Mouse (Mus musculus) limb, embryonic 13.5 days (tissue): ENCODE data around the gene Dpf3. TPM values are rescaled to one million over a fixed set of nuclear protein-coding genes. Genes with fewer than 3 reads are reported as not detected.

ENCODE experiments used
- ATAC-seq: fragments of 200-750 bp; cut with Nextera tagmentation; 2 replicates; pipeline ENCODE4 v1.8.0; 2017; ENCODE audit warnings: low read depth, moderate number of reproducible peaks, moderate TSS enrichment; ENCODE audit not compliant: low FRiP score
- H3K27ac ChIP-seq: fragments of 300-500 bp; sonication (generic); 2 replicates; pipeline ENCODE4 v1.5.1; 2015; ENCODE audit warnings: inconsistent platforms, mild to moderate bottlenecking, moderate library complexity
- H3K27me3 ChIP-seq: fragments of 300-500 bp; sonication (generic); 2 replicates; pipeline ENCODE4 v1.6.1; 2015; ENCODE audit warnings: mild to moderate bottlenecking, inconsistent platforms
- H3K36me3 ChIP-seq: fragments of 300-500 bp; sonication (generic); 2 replicates; pipeline ENCODE4 v1.6.1; 2015; ENCODE audit warnings: inconsistent platforms, mild to moderate bottlenecking, moderate library complexity
- H3K4me1 ChIP-seq: fragments of 300-500 bp; sonication (generic); 2 replicates; pipeline ENCODE4 v1.6.1; 2015; ENCODE audit warnings: inconsistent platforms
- H3K4me2 ChIP-seq: fragments of 300-500 bp; sonication (generic); replicated peaks from 2 replicates; pipeline ENCODE4 v1.6.1; 2015; ENCODE audit warnings: inconsistent platforms, mild to moderate bottlenecking, moderate library complexity
- H3K4me3 ChIP-seq: fragments of 300-500 bp; sonication (generic); 2 replicates; pipeline ENCODE4 v1.5.1; 2015; ENCODE audit warnings: moderate library complexity, mild to moderate bottlenecking, inconsistent platforms
- H3K9ac ChIP-seq: fragments of 300-500 bp; sonication (generic); 2 replicates; pipeline ENCODE4 v1.6.1; 2015; ENCODE audit warnings: mild to moderate bottlenecking, inconsistent platforms
- H3K9me3 ChIP-seq: fragments of 300-500 bp; sonication (generic); 2 replicates; pipeline ENCODE4 v1.6.1; 2016; ENCODE audit warnings: inconsistent platforms
- WGBS: fragments of 180-500 bp; shearing (Covaris S2); methylation state at CpG from one replicate; pipeline ENCODE4 v1.1.7; 2015; 5-methylcytosine and 5-hydroxymethylcytosine counted together
- polyA plus RNA-seq: library from polyadenylated mRNA; unstranded; fragments of >200 nt; fragmentation: Nextera tagmentation; extraction: Ambion mirVana; gene quantifications from 2 replicates; pipeline ENCODE4 v1.2.1, GENCODE M21; 2015

Dpf3 gene
- polyA plus RNA-seq, 1 experiment from 2014 or later = 6.1 TPM

DNA sequence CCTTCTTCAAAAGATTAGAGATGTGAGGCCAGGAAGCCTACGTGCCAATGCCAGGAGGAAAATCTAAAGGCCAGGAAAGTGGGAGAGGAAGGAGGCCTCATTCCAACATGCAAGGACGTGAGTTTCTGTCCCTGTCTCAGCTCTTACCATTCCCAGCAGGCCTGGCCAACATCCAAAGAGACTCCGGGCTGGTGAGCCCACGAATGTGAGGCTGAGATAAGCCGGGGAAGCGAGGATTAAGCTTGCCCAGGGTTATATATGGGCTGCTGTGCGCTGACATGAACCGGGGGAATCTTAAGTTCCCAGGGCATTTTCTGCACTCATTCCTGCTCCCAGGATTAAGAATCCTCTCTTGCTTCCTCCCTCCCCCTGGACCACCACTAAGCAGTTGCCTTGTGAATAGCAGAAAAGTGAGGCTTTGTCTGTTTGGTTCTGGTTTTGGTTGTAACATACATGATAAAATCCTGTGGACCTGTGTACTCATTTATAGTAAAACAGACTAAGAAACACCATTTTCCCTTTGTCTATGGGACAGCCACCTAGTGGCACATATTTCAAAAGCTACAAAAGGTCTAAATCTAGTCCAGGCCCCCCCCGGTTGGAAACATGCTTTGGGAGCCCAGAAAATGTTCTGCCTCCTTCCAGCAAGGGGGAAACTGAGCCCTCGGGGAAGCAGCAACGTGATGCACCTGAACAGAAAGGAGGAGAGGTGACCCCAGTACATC, 62.6 kb downstream of the Dpf3 start:
- H3K27ac ChIP-seq = no peak overlapping the region
- 53% methylated on average over 11 of the region's 11 CpGs for WGBS
- H3K9ac ChIP-seq = no peak overlapping the region
- no peaks in the 10 kb centered on the region for H3K36me3 ChIP-seq
- H3K27me3 ChIP-seq = peaks cover 8% of the 10 kb centered on the region; the same call in 1 of the 2 replicates
- ATAC-seq = no peak
- no peaks in the 10 kb centered on the region for H3K9me3 ChIP-seq
- H3K4me2 ChIP-seq = no peak overlapping the region
- H3K4me3 ChIP-seq = no peak overlapping the region
- peaks cover 35% of the 10 kb centered on the region for H3K4me1 ChIP-seq

DNA sequence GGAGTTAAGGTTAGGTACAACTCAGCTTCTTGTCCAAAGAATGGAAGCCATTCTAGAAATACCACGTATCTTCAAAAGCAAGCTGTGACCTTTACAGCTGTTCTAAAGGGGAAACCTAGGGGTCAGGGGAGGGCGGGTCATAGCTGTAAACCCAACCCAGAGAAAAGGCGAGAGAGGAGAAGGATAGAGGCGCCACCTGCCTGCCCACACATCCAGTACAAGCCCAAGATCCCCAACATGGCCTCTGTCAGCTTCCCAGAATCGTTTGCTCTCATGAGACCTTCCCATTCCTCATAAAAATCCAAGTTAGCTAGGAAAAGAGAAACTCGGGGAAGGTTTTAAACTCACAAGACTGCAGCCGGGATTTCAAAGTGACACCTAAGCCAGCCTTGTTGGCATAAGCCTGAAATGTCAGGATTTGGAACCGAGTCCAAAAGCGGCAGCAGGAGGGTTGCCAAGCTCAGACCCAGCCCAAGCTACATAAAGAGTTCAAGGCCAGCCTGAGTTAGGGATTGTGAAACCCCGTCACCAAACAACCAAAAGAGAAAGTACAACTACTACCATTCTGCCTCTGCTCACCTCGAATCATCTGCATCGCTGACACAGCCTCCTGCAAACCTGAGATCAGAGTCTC, 63.3 kb downstream of the Dpf3 start:
- 62% methylated on average over 12 of the region's 12 CpGs for WGBS
- ATAC-seq = no peak
- no peaks in the 10 kb centered on the region for H3K36me3 ChIP-seq

GRCm38 (mm10) chr12:83420346-83420745, 67.2 kb downstream of the Dpf3 start:
- Histone ChIP-seq H3K36me3 (no peaks in the 10 kb centered on the region), H3K4me1 (peaks cover 14% of the 10 kb centered on the region), H3K27ac (no peak overlapping the region), H3K9me3 (no peaks in the 10 kb centered on the region), H3K4me3 (no peak overlapping the region), H3K9ac (no peak overlapping the region), H3K27me3 (no peaks in the 10 kb centered on the region), H3K4me2 (no peak overlapping the region)
- no peak for ATAC-seq
- WGBS = 88% methylated on average over 5 of the region's 5 CpGs

More for the DNA sequence above, 63.3 kb downstream of the Dpf3 start:
- Histone ChIP-seq H3K9ac (no peak overlapping the region), H3K27ac (no peak overlapping the region), H3K9me3 (no peaks in the 10 kb centered on the region), H3K4me3 (no peak overlapping the region), H3K4me2 (no peak overlapping the region), H3K27me3 (peaks cover 8% of the 10 kb centered on the region; the same call in 1 of the 2 replicates), H3K4me1 (peaks cover 35% of the 10 kb centered on the region)

DNA sequence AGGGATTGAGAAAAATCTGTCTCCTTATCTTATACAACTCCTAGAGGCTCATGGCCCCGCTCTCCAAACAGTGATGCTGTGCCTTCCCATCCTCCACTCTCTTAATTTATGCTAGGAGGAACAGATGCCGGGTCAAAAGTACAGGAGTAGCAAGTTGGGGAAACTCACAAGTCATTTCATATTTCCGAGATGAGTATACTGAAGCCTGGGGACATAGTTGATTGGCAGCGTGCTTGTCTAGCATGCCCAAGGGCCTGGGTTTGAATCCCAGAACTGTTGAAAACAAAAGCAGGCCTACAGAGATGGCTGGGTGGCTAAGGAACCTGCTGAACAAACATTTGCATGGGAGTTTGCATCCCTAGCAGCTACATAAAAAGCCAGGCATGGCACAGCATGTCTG, 72.3 kb downstream of the Dpf3 start:
- ATAC-seq = no peak
- H3K4me3 ChIP-seq = no peak overlapping the region
- no peaks in the 10 kb centered on the region for H3K36me3 ChIP-seq
- H3K4me1 ChIP-seq = peaks cover 14% of the 10 kb centered on the region
- 77% methylated on average over 4 of the region's 4 CpGs for WGBS
- no peak overlapping the region for H3K4me2 ChIP-seq
- no peak overlapping the region for H3K27ac ChIP-seq
- no peaks in the 10 kb centered on the region; the same call in 1 of the 2 replicates for H3K27me3 ChIP-seq
- no peaks in the 10 kb centered on the region for H3K9me3 ChIP-seq
- no peak overlapping the region for H3K9ac ChIP-seq

GRCm38 (mm10) chr12:83413684-83414083, 73.8 kb downstream of the Dpf3 start:
- 91% methylated on average over 5 of the region's 5 CpGs for WGBS

DNA sequence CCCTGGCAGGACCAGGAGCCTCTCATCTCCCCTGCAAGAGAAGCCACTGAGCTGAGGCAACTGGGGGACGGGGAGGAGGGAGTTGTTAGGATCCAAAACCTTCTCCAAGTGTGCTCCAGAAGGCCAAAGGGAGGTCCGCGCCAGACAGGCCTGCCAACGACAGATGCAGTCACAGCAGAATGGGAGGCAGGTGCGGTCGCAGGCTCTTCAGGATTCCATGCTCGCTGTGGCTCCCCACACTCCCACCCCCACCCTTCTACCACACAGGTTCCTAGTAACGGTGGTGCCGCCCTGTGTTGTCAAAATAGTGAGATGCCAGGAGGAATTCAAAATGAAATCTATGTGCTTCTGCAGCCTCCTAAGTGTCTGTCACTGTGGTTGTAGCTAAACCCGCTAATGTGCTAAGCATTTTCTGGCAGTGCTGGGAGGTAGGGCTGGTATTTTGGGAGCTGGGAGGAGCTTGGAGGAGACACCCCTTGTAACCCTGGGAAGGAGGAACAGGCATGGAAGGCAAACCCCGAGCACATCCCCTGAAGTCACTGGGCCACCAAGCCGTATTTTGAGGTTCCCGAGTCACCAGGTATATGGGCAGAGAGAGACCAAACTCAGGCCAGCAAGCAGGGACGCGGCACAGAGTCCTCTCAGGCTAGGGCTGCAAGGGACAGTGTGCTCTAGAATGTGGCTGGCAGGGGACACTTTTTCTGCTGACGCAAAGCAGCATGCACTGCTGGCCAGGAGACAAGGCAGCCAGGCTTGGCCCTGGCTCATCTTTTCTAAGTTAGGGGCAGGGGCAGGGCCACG, 75.6 kb downstream of the Dpf3 start:
- Histone ChIP-seq H3K4me1 (peaks cover 14% of the 10 kb centered on the region), H3K4me2 (no peak overlapping the region), H3K27ac (no peak overlapping the region), H3K36me3 (no peaks in the 10 kb centered on the region), H3K9me3 (no peaks in the 10 kb centered on the region), H3K27me3 (no peaks in the 10 kb centered on the region; the same call in 1 of the 2 replicates), H3K9ac (no peak overlapping the region), H3K4me3 (no peak overlapping the region)
- 46% methylated on average over 17 of the region's 17 CpGs for WGBS
- ATAC-seq = no peak

More at GRCm38 (mm10) chr12:83413684-83414083, 73.8 kb downstream of the Dpf3 start:
- no peaks in the 10 kb centered on the region; the same call in 1 of the 2 replicates for H3K27me3 ChIP-seq
- no peaks in the 10 kb centered on the region for H3K9me3 ChIP-seq
- peaks cover 14% of the 10 kb centered on the region for H3K4me1 ChIP-seq
- no peak overlapping the region for H3K4me2 ChIP-seq
- no peak for ATAC-seq
- H3K9ac ChIP-seq = no peak overlapping the region
- no peak overlapping the region for H3K4me3 ChIP-seq
- no peaks in the 10 kb centered on the region for H3K36me3 ChIP-seq
- no peak overlapping the region for H3K27ac ChIP-seq

DNA sequence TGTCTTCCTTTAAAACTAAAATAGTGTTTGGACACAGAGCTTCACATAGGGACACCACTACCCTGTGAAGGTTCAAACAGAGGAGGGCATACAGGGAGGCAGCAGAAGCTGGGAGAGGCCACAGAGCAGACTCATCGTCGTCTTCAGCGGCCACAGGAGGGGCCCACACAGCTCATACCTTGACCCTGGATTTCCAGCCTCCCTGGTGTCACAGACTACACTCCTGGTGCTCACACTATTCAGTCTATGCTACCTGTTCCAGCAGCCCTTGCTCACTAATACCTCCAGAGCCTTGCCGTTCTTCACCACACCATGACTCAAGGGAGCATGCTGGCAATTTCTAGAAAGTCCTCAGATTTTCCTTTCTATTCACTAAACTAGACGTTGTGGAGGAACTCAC, 76.5 kb downstream of the Dpf3 start:
- no peak overlapping the region for H3K4me3 ChIP-seq
- ATAC-seq = no peak
- no peaks in the 10 kb centered on the region for H3K36me3 ChIP-seq
- WGBS = 69% methylated on average over 5 of the region's 5 CpGs
- H3K4me1 ChIP-seq = peaks cover 14% of the 10 kb centered on the region
- no peak overlapping the region for H3K9ac ChIP-seq
- no peaks in the 10 kb centered on the region for H3K9me3 ChIP-seq
- H3K27me3 ChIP-seq = no peaks in the 10 kb centered on the region; the same call in 1 of the 2 replicates
- H3K27ac ChIP-seq = no peak overlapping the region
- no peak overlapping the region for H3K4me2 ChIP-seq

DNA sequence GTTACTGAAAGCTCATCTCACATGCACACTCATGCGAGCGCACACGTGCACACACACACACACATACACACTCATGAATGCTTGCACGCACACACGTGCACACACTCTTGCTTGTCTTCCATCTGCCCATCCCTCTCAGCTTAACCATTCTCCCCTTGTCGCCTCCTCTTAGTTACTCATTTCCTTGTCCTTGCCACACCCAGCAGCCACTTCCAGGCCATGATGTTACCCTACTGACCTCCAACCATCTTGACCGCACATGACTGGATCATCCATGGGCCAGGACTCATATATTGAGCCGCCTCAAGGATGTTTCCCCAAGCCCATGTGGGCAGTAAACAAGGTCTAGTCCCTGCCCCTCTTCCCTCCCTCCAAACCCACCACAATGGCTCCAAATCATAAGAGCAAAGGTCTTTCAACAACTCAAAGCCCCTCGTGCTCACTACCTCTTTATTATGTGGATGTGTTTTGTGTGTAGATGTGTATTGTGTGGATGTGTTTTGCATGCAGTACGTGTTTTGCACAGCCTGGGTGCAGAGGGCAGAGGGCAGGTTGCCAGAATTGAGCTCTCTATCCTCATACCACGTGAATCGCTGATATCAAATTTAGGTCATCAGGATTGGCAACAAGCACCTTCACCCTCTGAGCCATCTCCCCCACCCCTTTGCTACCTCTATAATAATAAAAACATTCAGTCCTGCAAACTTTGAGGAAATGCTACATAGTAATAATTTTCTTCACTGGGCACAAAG, 82.0 kb downstream of the Dpf3 start:
- WGBS = 92% methylated on average over 12 of the region's 12 CpGs
- Histone ChIP-seq H3K9me3 (no peaks in the 10 kb centered on the region), H3K4me2 (no peak overlapping the region), H3K4me1 (no peaks in the 10 kb centered on the region), H3K4me3 (no peak overlapping the region), H3K36me3 (no peaks in the 10 kb centered on the region), H3K27ac (no peak overlapping the region), H3K9ac (no peak overlapping the region), H3K27me3 (no peaks in the 10 kb centered on the region)
- ATAC-seq = no peak

- H3K27ac ChIP-seq = no peak overlapping the region
- H3K4me2 ChIP-seq = no peak overlapping the region
- H3K4me1 ChIP-seq = no peaks in the 10 kb centered on the region
- 65% methylated on average over 5 of the region's 5 CpGs for WGBS
- no peaks in the 10 kb centered on the region for H3K9me3 ChIP-seq
- no peak overlapping the region for H3K4me3 ChIP-seq
- no peak overlapping the region for H3K9ac ChIP-seq
- no peaks in the 10 kb centered on the region for H3K36me3 ChIP-seq
- no peaks in the 10 kb centered on the region for H3K27me3 ChIP-seq
- ATAC-seq = no peak
Measured at GRCm38 (mm10) chr12:83402270-83402669, 85.2 kb downstream of the Dpf3 start.

- no peak for ATAC-seq
- WGBS = 85% methylated on average over 16 of the region's 16 CpGs
Measured at GRCm38 (mm10) chr12:83392011-83392410, 95.5 kb downstream of the Dpf3 start.

GRCm38 (mm10) chr12:83387554-83387953, 100.0 kb downstream of the Dpf3 start:
- Histone ChIP-seq H3K27ac (no peak overlapping the region), H3K4me2 (no peak overlapping the region), H3K36me3 (no peaks in the 10 kb centered on the region), H3K9me3 (no peaks in the 10 kb centered on the region), H3K9ac (no peak overlapping the region), H3K4me1 (no peaks in the 10 kb centered on the region), H3K4me3 (no peak overlapping the region), H3K27me3 (no peaks in the 10 kb centered on the region; the same call in 1 of the 2 replicates)
- no peak for ATAC-seq
- 25% methylated on average over 3 of the region's 3 CpGs for WGBS

More at GRCm38 (mm10) chr12:83392011-83392410, 95.5 kb downstream of the Dpf3 start:
- Histone ChIP-seq H3K4me1 (no peaks in the 10 kb centered on the region), H3K9ac (no peak overlapping the region), H3K4me3 (no peak overlapping the region), H3K27me3 (no peaks in the 10 kb centered on the region; the same call in 1 of the 2 replicates), H3K27ac (no peak overlapping the region), H3K36me3 (no peaks in the 10 kb centered on the region), H3K9me3 (no peaks in the 10 kb centered on the region), H3K4me2 (no peak overlapping the region)
